Comparison of ENCODE assay signal across 8 mouse cellular contexts in the genomic region with DNA sequence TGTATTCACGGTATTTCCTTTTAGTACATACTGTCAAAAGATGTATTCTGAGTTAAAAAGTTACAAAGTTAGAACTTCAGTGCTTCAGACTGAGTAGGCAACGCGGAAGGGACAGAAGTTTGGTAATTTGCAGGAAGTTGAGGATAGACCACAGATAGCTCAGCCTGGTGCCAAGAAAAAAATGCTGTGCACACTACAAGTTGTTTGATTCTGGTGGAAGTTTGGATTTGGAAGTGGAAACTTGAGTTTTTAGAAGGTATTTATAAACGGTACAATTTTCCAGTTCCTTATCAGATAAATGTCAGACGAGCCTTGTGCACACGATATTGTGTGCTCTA. TPM values are rescaled to one million over a fixed set of nuclear protein-coding genes. Genes with fewer than 3 reads are reported as not detected.
DNase-seq lines count a peak whose midpoint lies in the region; ATAC-seq and TF ChIP-seq lines count a peak whose summit lies in the region.

No protein-coding gene starts in this region.

- no peak for ATAC-seq in forebrain, embryonic 13.5 days
- no peak for ATAC-seq in liver, embryonic 14.5 days (ENCODE audit: insufficient read depth)
- no peak; the same call in 1 of the 2 replicates for ATAC-seq in erythroid progenitor cell, adult 5-6 weeks (replicated peaks; ENCODE audit: low FRiP score, poor library complexity, severe bottlenecking)

- H3K4me2 ChIP-seq in forebrain, embryonic 13.5 days, result peak overlapping the region; percentile 74
- H3K4me2 ChIP-seq in liver, embryonic 14.5 days (ENCODE audit: low read depth), result peak overlapping the region; percentile 67

- no peak overlapping the region for H3ac ChIP-seq in C2C12 (ENCODE audit: control insufficient read depth, insufficient read length, low read depth)

- TF ChIP-seq POLR2A in heart, adult 2 months (IDR thresholded peaks at IDR 0.05; ENCODE audit: insufficient read depth, low read depth, low read length), result no peak

- TF ChIP-seq CTCF in heart, adult 2 months (IDR thresholded peaks at IDR 0.05), result no peak
- no peak for TF ChIP-seq CTCF in C2C12 (IDR thresholded peaks at IDR 0.05; ENCODE audit: control insufficient read depth, insufficient read depth, insufficient read length)
- TF ChIP-seq CTCF in liver, embryonic 14.5 days (IDR thresholded peaks at IDR 0.05; ENCODE audit: low read depth), result no peak

- no peak for TF ChIP-seq EP300 in heart, adult 2 months (IDR thresholded peaks at IDR 0.05; ENCODE audit: insufficient read depth, low read depth, low read length)
- TF ChIP-seq EP300 in liver, embryonic 14.5 days (IDR thresholded peaks at IDR 0.05; ENCODE audit: low read depth), result no peak

- H3K79me3 ChIP-seq in C2C12 (ENCODE audit: low read depth), result peaks cover 22% of the 10 kb centered on the region

- peaks cover 8% of the 10 kb centered on the region for H3K4me1 ChIP-seq in heart, adult 2 months (ENCODE audit: control insufficient read depth, insufficient read depth, low read length)
- H3K4me1 ChIP-seq in forebrain, embryonic 13.5 days, result peaks cover 19% of the 10 kb centered on the region
- H3K4me1 ChIP-seq in liver, embryonic 14.5 days (replicated peaks; ENCODE audit: control insufficient read depth in 2 of 2, insufficient read depth in 2 of 2, low read length in 1 of 2), result peaks cover 29% of the 10 kb centered on the region in 2 experiments

- no peaks in the 10 kb centered on the region for H3K9me3 ChIP-seq in forebrain, embryonic 13.5 days (replicated peaks)
- H3K9me3 ChIP-seq in liver, embryonic 14.5 days (ENCODE audit: control insufficient read depth, low read length), result no peaks in the 10 kb centered on the region

- intact Hi-C loops in heart, adult 2 months (cut with DNase I), result loop anchor here (2.0 to 5.0 kb wide), 2 partner anchors 137 to 363 kb away; a partner anchor contains a TSS
- intact Hi-C loops in heart, postnatal 25 days (cut with DNase I), result loop anchor here (2.0 to 10.0 kb wide), 3 partner anchors 122 to 239 kb away; no protein-coding TSS in a partner anchor
- intact Hi-C loops in left cerebral cortex, postnatal 36 days (cut with DNase I), result loop anchor here (5.0 kb wide), 1 partner anchor 337 kb away; no protein-coding TSS in a partner anchor

- 2% methylated on average over 6 of the region's 6 CpGs for WGBS in heart, adult 2 months
- 25% methylated on average over 6 of the region's 6 CpGs for WGBS in forebrain, embryonic 13.5 days
- WGBS in liver, embryonic 14.5 days (ENCODE audit: insufficient replicate concordance), result under 1% methylated on average over 6 of the region's 6 CpGs

- no peaks in the 10 kb centered on the region for H3K27me3 ChIP-seq in heart, adult 2 months (ENCODE audit: control insufficient read depth, insufficient read depth, low read length)
- no peaks in the 10 kb centered on the region for H3K27me3 ChIP-seq in C2C12 (ENCODE audit: control insufficient read depth, insufficient read depth, insufficient read length)
- H3K27me3 ChIP-seq in forebrain, embryonic 13.5 days, result no peaks in the 10 kb centered on the region
- H3K27me3 ChIP-seq in liver, embryonic 14.5 days (ENCODE audit: control insufficient read depth, insufficient read depth, low read length), result no peaks in the 10 kb centered on the region

- H3K36me3 ChIP-seq in heart, adult 2 months (ENCODE audit: control insufficient read depth, insufficient read depth, low read length), result peaks cover 8% of the 10 kb centered on the region
- H3K36me3 ChIP-seq in C2C12 (ENCODE audit: control insufficient read depth, insufficient read depth), result no peaks in the 10 kb centered on the region
- H3K36me3 ChIP-seq in forebrain, embryonic 13.5 days (ENCODE audit: poor library complexity, severe bottlenecking), result no peaks in the 10 kb centered on the region
- H3K36me3 ChIP-seq in liver, embryonic 14.5 days (replicated peaks; ENCODE audit: control insufficient read depth, insufficient read depth, low read depth), result no peaks in the 10 kb centered on the region; the same call in 1 of the 2 replicates

- H3K27ac ChIP-seq in heart, adult 2 months, result peak overlapping the region; percentile 92; the same call in 1 of the 2 replicates
- no peak overlapping the region for H3K27ac ChIP-seq in forebrain, embryonic 13.5 days
- H3K27ac ChIP-seq in liver, embryonic 14.5 days, result peak overlapping the region; percentile 81

- no peak for DNase-seq in heart, adult 2 months
- no peak for DNase-seq in heart, postnatal 25 days (ENCODE audit: low spot score)
- peak in 1 of 3 experiments; percentile 44 for DNase-seq in liver, embryonic 14.5 days (ENCODE audit: low read depth in 3 of 3, low spot score in 3 of 3)
- no peak for DNase-seq in adrenal gland, adult 18-20 months (ENCODE audit: low spot score in 2 of 2)
- no peak for DNase-seq in left cerebral cortex, postnatal 36 days (ENCODE audit: low spot score in 2 of 2)

- H3K79me2 ChIP-seq in heart, adult 2 months (replicated peaks; ENCODE audit: control insufficient read depth, insufficient read depth, low read length), result no peaks in the 10 kb centered on the region; the same call in none of the 2 replicates
- H3K79me2 ChIP-seq in C2C12 (ENCODE audit: control insufficient read depth, insufficient read depth), result peaks cover 54% of the 10 kb centered on the region

- no peak overlapping the region for H3K9ac ChIP-seq in heart, adult 2 months (ENCODE audit: low read depth, low read length)
- no peak overlapping the region for H3K9ac ChIP-seq in forebrain, embryonic 13.5 days
- peak overlapping the region; percentile 99 for H3K9ac ChIP-seq in liver, embryonic 14.5 days (replicated peaks)

- H3K4me3 ChIP-seq in heart, adult 2 months, result peak overlapping the region; percentile 78
- H3K4me3 ChIP-seq in C2C12 (ENCODE audit: insufficient read depth, poor library complexity, severe bottlenecking), result peak overlapping the region; percentile 65
- H3K4me3 ChIP-seq in forebrain, embryonic 13.5 days, result peak overlapping the region; percentile 76
- peak overlapping the region; percentile 98 to 99 for H3K4me3 ChIP-seq in liver, embryonic 14.5 days (ENCODE audit: insufficient read depth in 1 of 2, low read depth in 2 of 2, low read length in 2 of 2)

TF ChIP-seq in C2C12, 6 proteins besides CTCF, POLR2A, EP300 and RAD21:
- TF ChIP-seq FOSL1 (IDR thresholded peaks at IDR 0.05; ENCODE audit: insufficient read depth, low read length, poor library complexity, severe bottlenecking) (no peak), MYOD1 (IDR thresholded peaks at IDR 0.05; ENCODE audit: control insufficient read depth, insufficient read length, low read depth) (no peak), MAX (IDR thresholded peaks at IDR 0.05) (no peak), CEBPB (IDR thresholded peaks at IDR 0.05; ENCODE audit: low read depth) (no peak), USF1 (IDR thresholded peaks at IDR 0.05; ENCODE audit: low read depth) (no peak), MYOG (IDR thresholded peaks at IDR 0.05; ENCODE audit: control insufficient read depth, extremely low read depth, insufficient read length) (no peak)
TF ChIP-seq in C2C12: peak in this region for 0.

RNA-seq across cellular contexts. Expression of a gene that starts 1.0 kb away (rescaled TPM):
- 10 to 100 TPM; 13.3 to 15.1 TPM for total RNA-seq in heart, adult 2 months (2021)
- polyA plus RNA-seq in heart, adult 2 months (2012; rRNA removed), result 2.6 and 6.3 TPM in 2 replicates
- total RNA-seq in heart, postnatal 25 days (2021), result 10 to 100 TPM; 14.6 to 16.2 TPM
- polyA plus RNA-seq in C2C12 (2012; fragmentation: generic; extraction: Trizol), result 4.0 TPM
- 1.5 and 1.6 TPM in 2 replicates for polyA plus RNA-seq in forebrain, embryonic 13.5 days (2015; fragmentation: Nextera tagmentation; extraction: Ambion mirVana)
- 5.9 and 8.0 TPM in 2 replicates for polyA plus RNA-seq in liver, embryonic 14.5 days (2012; rRNA removed)
- 6.3 and 7.2 TPM in 2 replicates for polyA plus RNA-seq in liver, embryonic 14.5 days (2014; fragmentation: Nextera tagmentation; extraction: Ambion mirVana)
- total RNA-seq in adrenal gland, adult 18-20 months (2021), result 10 to 100 TPM; 18.1 to 28.3 TPM
- 10 to 100 TPM; 14.2 to 14.3 TPM for total RNA-seq in left cerebral cortex, postnatal 36 days (2021)
- total RNA-seq in erythroid progenitor cell, adult 5-6 weeks (2015; ENCODE audit: low replicate concordance), result 59.1 and 64.6 TPM in 2 replicates
- total RNA-seq in erythroid progenitor cell, adult 5-6 weeks (2017; ENCODE audit: low replicate concordance), result 45.3 and 47.6 TPM in 2 replicates
